Mouse (Mus musculus) limb, embryonic 12.5 days (tissue): ENCODE measurements around the gene Enpep. TPM values are rescaled to one million over a fixed set of nuclear protein-coding genes. Genes with fewer than 3 reads are reported as not detected.

Source experiments
- ATAC-seq: fragments of 200-750 bp; cut with Nextera tagmentation; 2 replicates; pipeline ENCODE4 v1.8.0; 2017; ENCODE audit warnings: low read depth, moderate TSS enrichment; ENCODE audit not compliant: insufficient number of reproducible peaks, insufficient read depth, low FRiP score, low TSS enrichment
- H3K27ac ChIP-seq: fragments of 300-500 bp; sonication (generic); 2 replicates; pipeline ENCODE4 v1.5.1; 2016; ENCODE audit warnings: mild to moderate bottlenecking, moderate library complexity
- H3K27me3 ChIP-seq: fragments of 300-500 bp; sonication (generic); 2 replicates; pipeline ENCODE4 v1.6.1; 2016; ENCODE audit warnings: mild to moderate bottlenecking, moderate library complexity
- H3K36me3 ChIP-seq: fragments of 300-500 bp; sonication (generic); 2 replicates; pipeline ENCODE4 v1.6.1; 2016; ENCODE audit warnings: mild to moderate bottlenecking, moderate library complexity
- H3K4me1 ChIP-seq: fragments of 300-500 bp; sonication (generic); replicated peaks from 2 replicates; pipeline ENCODE4 v1.6.1; 2016
- H3K4me2 ChIP-seq: fragments of 300-500 bp; sonication (generic); 2 replicates; pipeline ENCODE4 v1.6.1; 2016; ENCODE audit warnings: mild to moderate bottlenecking, moderate library complexity
- H3K4me3 ChIP-seq: fragments of 300-500 bp; sonication (generic); replicated peaks from 2 replicates; pipeline ENCODE4 v1.5.1; 2016; ENCODE audit warnings: mild to moderate bottlenecking
- H3K9ac ChIP-seq: fragments of 300-500 bp; sonication (generic); replicated peaks from 2 replicates; pipeline ENCODE4 v1.6.1; 2016; ENCODE audit warnings: mild to moderate bottlenecking, moderate library complexity
- H3K9me3 ChIP-seq: fragments of 300-500 bp; sonication (generic); 2 replicates; pipeline ENCODE4 v1.6.1; 2016; ENCODE audit warnings: mild to moderate bottlenecking, moderate library complexity
- whole genome bisulfite sequencing: fragments of 180-500 bp; shearing (Covaris S2); methylation state at CpG from one replicate; pipeline ENCODE4 v1.1.7; 2016; 5-methylcytosine and 5-hydroxymethylcytosine counted together
- polyA plus RNA-seq: library from polyadenylated mRNA; unstranded; fragments of >200 nt; fragmentation: Nextera tagmentation; extraction: Ambion mirVana; gene quantifications from 2 replicates; pipeline ENCODE4 v1.2.1, GENCODE M21; 2016

Enpep gene
- polyA plus RNA-seq, 1 experiment from 2014 or later = 0.58 TPM

DNA sequence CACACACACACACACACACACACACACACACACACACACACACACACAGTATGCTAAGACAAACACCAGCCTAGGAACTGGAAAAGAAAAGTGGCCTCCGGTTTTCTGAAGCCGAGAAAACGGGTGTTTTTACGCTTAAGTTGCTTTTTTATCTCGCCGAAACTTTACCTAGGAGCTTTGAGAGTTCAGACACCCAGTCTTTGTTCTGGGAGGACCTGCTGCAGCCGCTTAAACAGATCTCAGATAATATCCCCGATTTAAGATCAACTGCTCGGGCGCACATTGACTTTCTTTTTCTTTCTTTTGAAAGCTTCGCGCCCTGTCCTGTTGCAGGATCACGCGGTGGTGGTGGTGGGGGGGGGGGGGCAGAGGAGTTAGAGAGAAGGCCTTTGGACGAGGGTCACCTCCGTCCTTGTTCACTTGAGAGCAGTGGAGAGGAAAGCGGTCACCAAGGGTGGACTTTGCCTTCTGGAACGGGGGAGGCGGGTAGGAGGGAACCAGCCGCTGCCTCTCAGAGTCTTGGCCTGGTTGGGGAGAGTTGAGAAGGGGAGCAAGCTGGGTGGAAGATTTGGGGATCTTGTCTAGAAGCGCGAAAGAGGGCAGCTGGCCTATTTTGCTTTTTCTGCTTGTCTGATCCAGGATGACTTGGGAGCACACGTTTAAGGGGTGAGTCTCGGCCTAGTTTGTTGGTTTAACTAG is 111.7 kb downstream of the Enpep start:
- Histone ChIP-seq H3K36me3 (no peaks in the 10 kb centered on the region), H3K9ac (no peak overlapping the region), H3K4me1 (peaks cover 8% of the 10 kb centered on the region), H3K4me2 (no peak overlapping the region), H3K27me3 (peaks cover 91% of the 10 kb centered on the region), H3K9me3 (no peaks in the 10 kb centered on the region), H3K4me3 (no peak overlapping the region), H3K27ac (no peak overlapping the region)
- 3% methylated on average over 24 of the region's 24 CpGs for WGBS
- ATAC-seq = no peak

GRCm38 (mm10) chr3:129220086-129220670 is 112.3 kb downstream of the Enpep start:
- no peak for ATAC-seq
- no peak overlapping the region for H3K4me2 ChIP-seq
- no peaks in the 10 kb centered on the region for H3K9me3 ChIP-seq
- peaks cover 91% of the 10 kb centered on the region for H3K27me3 ChIP-seq
- H3K4me1 ChIP-seq = peaks cover 8% of the 10 kb centered on the region
- 1% methylated on average over 7 of the region's 7 CpGs for WGBS
- no peak overlapping the region for H3K9ac ChIP-seq
- no peaks in the 10 kb centered on the region for H3K36me3 ChIP-seq
- no peak overlapping the region for H3K27ac ChIP-seq
- no peak overlapping the region for H3K4me3 ChIP-seq

Other genes with a start within 250 kb of the Enpep start
- gene Pitx2, start 132.8 kb downstream of the Enpep start, polyA plus RNA-seq = 34.8 and 35.6 TPM in 2 replicates
- 35.2 and 41.5 TPM in 2 replicates for gene Elovl6, start 199.6 kb upstream of the Enpep start, polyA plus RNA-seq